Mouse (Mus musculus) fibroblast of lung, adult 2 months (primary cell): ENCODE data around the gene Plxna4.

Experiments
- DNase-seq: peaks from one replicate; pipeline ENCODE4 v3.0.0-alpha.2; 2011; ENCODE audit warnings: low read depth

Gene Plxna4

GRCm38 (mm10) chr6:32472062-32472461 lies 115.9 kb downstream of the Plxna4 start:
- no peak for DNase-seq

- no peak for DNase-seq
These were observed 116.4 kb downstream of the Plxna4 start for GRCm38 (mm10) chr6:32471639-32472038.

GRCm38 (mm10) chr6:32469196-32469595 lies 118.8 kb downstream of the Plxna4 start:
- DNase-seq, result no peak

- no peak for DNase-seq
These were observed 122.9 kb downstream of the Plxna4 start for GRCm38 (mm10) chr6:32465129-32465528.

GRCm38 (mm10) chr6:32464637-32465036 lies 123.4 kb downstream of the Plxna4 start:
- DNase-seq, result no peak

- no peak for DNase-seq
These were observed 123.9 kb downstream of the Plxna4 start for GRCm38 (mm10) chr6:32464046-32464445.

GRCm38 (mm10) chr6:32460400-32460799 lies 127.6 kb downstream of the Plxna4 start:
- DNase-seq, result no peak

GRCm38 (mm10) chr6:32456641-32457040 lies 131.4 kb downstream of the Plxna4 start:
- DNase-seq, result no peak

GRCm38 (mm10) chr6:32451851-32452250 lies 136.1 kb downstream of the Plxna4 start:
- no peak for DNase-seq

GRCm38 (mm10) chr6:32449237-32449963 lies 138.6 kb downstream of the Plxna4 start:
- DNase-seq, result no peak

- DNase-seq, result no peak
These were observed 139.2 kb downstream of the Plxna4 start for GRCm38 (mm10) chr6:32448787-32449186.

- no peak for DNase-seq
These were observed 141.7 kb downstream of the Plxna4 start for GRCm38 (mm10) chr6:32446276-32446675.

GRCm38 (mm10) chr6:32445246-32445645 lies 142.7 kb downstream of the Plxna4 start:
- DNase-seq, result no peak

- DNase-seq, result no peak
These were observed 143.6 kb downstream of the Plxna4 start for GRCm38 (mm10) chr6:32444393-32444792.

- DNase-seq, result no peak
These were observed 144.3 kb downstream of the Plxna4 start for GRCm38 (mm10) chr6:32443679-32444078.

GRCm38 (mm10) chr6:32439434-32439833 lies 148.6 kb downstream of the Plxna4 start:
- no peak for DNase-seq

- DNase-seq, result no peak
These were observed 150.8 kb downstream of the Plxna4 start for GRCm38 (mm10) chr6:32437219-32437618.

- no peak for DNase-seq
These were observed 164.9 kb downstream of the Plxna4 start for GRCm38 (mm10) chr6:32423124-32423523.

- no peak for DNase-seq
These were observed 167.4 kb downstream of the Plxna4 start for GRCm38 (mm10) chr6:32420610-32421009.

GRCm38 (mm10) chr6:32417351-32417750 lies 170.6 kb downstream of the Plxna4 start:
- DNase-seq, result peak; percentile 36

- no peak for DNase-seq
These were observed 176.7 kb downstream of the Plxna4 start for GRCm38 (mm10) chr6:32411325-32411724.

- DNase-seq, result peak; percentile 54
These were observed 178.4 kb downstream of the Plxna4 start for GRCm38 (mm10) chr6:32409625-32410024.

- DNase-seq, result no peak
These were observed 180.3 kb downstream of the Plxna4 start for GRCm38 (mm10) chr6:32407574-32408185.
